Mouse (Mus musculus) forebrain, embryonic 15.5 days (tissue): ENCODE data around the gene Tut1. TPM values are rescaled to one million over a fixed set of nuclear protein-coding genes. Genes with fewer than 3 reads are reported as not detected.

ENCODE experiments used
- ATAC-seq: fragments of 200-750 bp; cut with Nextera tagmentation; replicated peaks from 2 replicates; pipeline ENCODE4 v1.8.0; 2017; ENCODE audit warnings: mild to moderate bottlenecking, moderate TSS enrichment, moderate library complexity
- H3K27ac ChIP-seq: fragments of 300-500 bp; sonication (generic); replicated peaks from 2 replicates; pipeline ENCODE4 v1.5.1; 2015; ENCODE audit warnings: mild to moderate bottlenecking, inconsistent platforms
- H3K27me3 ChIP-seq: fragments of 300-500 bp; sonication (generic); 2 replicates; pipeline ENCODE4 v1.6.1; 2015; ENCODE audit warnings: inconsistent platforms
- H3K36me3 ChIP-seq: fragments of 300-500 bp; sonication (generic); 2 replicates; pipeline ENCODE4 v1.6.1; 2015; ENCODE audit warnings: mild to moderate bottlenecking, inconsistent platforms
- H3K4me1 ChIP-seq: fragments of 300-500 bp; sonication (generic); 2 replicates; pipeline ENCODE4 v1.6.1; 2015; ENCODE audit warnings: inconsistent platforms
- H3K4me2 ChIP-seq: fragments of 300-500 bp; sonication (generic); replicated peaks from 2 replicates; pipeline ENCODE4 v1.6.1; 2015; ENCODE audit warnings: mild to moderate bottlenecking, inconsistent platforms
- H3K4me3 ChIP-seq: fragments of 300-500 bp; sonication (generic); 2 replicates; pipeline ENCODE4 v1.5.1; 2015; ENCODE audit warnings: mild to moderate bottlenecking, inconsistent platforms
- H3K9ac ChIP-seq: fragments of 300-500 bp; sonication (generic); replicated peaks from 2 replicates; pipeline ENCODE4 v1.6.1; 2015; ENCODE audit warnings: mild to moderate bottlenecking, inconsistent platforms
- H3K9me3 ChIP-seq: fragments of 300-500 bp; sonication (generic); 2 replicates; pipeline ENCODE4 v1.6.1; 2016; ENCODE audit warnings: inconsistent platforms
- WGBS: fragments of 180-500 bp; shearing (Covaris S2); methylation state at CpG from one replicate; pipeline ENCODE4 v1.1.7; 2015; ENCODE audit warnings: mixed read lengths; 5-methylcytosine and 5-hydroxymethylcytosine counted together
- polyA plus RNA-seq: library from polyadenylated mRNA; unstranded; fragments of >200 nt; fragmentation: Nextera tagmentation; extraction: Ambion mirVana; gene quantifications from 2 replicates; pipeline ENCODE4 v1.2.1, GENCODE M21; 2015

Gene Tut1
- polyA plus RNA-seq, 1 experiment from 2014 or later: 34.7 TPM

DNA sequence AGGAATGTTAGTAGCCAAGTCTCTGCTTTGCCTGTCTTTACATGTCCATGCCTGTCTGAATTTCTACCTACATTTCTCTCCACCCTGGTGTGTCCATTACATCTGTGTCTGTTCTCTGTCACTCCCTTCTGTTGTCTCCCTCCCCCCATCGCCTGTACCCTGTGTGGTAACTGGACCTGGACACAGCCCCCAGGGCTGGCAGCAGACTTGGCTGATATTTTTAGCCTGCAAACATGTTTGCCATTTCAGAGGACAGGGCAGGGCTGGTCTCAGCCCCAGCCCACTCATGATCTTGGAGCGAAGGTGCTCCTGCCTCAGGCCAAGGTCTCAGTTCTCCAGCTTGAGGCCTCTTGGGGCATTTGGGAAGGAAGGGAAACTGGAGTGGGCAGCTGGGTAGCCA, 34.2 kb downstream of the Tut1 start:
- no peak overlapping the region for H3K4me3 ChIP-seq
- H3K27me3 ChIP-seq: peaks cover 13% of the 10 kb centered on the region
- no peak overlapping the region for H3K27ac ChIP-seq
- no peak for ATAC-seq
- H3K4me2 ChIP-seq: no peak overlapping the region
- H3K36me3 ChIP-seq: no peaks in the 10 kb centered on the region
- H3K9me3 ChIP-seq: no peaks in the 10 kb centered on the region
- no peak overlapping the region for H3K9ac ChIP-seq
- peaks cover 53% of the 10 kb centered on the region for H3K4me1 ChIP-seq
- WGBS: 55% methylated on average over 2 of the region's 2 CpGs

DNA sequence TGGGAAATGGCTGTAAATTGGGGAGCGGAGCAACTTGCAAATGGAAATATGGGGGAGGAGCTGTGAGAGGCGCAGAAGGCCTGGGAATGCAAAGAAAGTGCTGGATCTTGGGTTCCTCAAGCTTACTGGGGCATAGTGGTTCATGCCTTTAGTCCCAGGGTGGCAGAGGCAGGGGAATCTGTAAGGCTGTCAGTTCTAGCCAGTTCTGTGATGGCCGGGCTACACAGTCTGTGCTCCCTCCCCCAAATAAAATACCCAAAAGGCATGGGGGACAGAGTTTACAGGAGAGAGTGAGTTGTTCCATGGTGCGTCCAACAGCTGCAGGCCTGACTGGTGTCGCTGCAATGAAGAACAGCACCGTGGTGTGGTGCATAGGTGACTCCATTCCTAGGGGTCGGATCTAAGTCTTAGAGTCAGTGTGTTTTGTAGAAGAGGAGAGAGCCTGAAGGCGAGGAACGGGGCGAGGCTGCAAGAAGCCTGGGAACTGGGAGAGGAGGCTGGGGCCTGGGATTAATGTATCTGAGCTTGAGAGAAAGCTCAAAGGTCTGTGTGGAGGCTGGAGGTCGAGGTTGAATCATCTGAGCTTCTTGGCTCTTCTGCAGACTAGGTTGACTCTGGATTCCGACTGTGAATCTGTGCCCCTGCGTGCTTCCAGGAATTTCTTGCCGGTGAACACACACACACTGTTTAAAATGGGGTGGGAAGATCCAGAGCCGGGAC, 34.9 kb downstream of the Tut1 start:
- ATAC-seq: no peak
- Histone ChIP-seq H3K4me3 (peak overlapping the region; percentile 47), H3K36me3 (no peaks in the 10 kb centered on the region), H3K9ac (no peak overlapping the region), H3K4me2 (peak overlapping the region; percentile 91), H3K27ac (no peak overlapping the region), H3K4me1 (peaks cover 48% of the 10 kb centered on the region), H3K9me3 (no peaks in the 10 kb centered on the region), H3K27me3 (peaks cover 13% of the 10 kb centered on the region)
- 20% methylated on average over 15 of the region's 15 CpGs for WGBS

DNA sequence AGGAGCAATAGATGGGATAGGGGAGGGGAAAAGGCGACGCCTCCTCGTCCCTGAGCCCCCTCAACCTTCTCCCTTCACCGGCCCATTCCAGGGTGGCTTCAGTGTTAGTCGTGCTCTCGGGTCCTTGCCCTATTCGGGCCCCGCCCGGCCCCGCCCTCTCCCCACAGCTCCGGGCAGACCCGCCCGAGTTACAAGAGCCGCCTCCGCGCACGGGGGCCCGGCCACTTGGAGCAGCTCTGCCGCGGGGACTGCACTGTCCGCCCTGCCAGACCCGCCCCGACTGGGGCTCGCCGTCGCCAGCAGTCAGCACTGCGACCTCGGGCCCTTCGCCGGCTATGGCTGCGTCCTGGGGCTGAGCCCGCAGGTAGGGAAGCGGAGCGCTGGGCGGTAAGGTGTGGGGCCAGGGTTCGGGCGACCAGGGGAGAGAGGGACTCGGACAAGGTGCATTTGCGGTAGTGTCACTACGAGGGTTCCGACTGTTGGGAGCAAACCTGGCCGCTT, 35.5 kb downstream of the Tut1 start, which contains the start of gene Ahnak:
Gene Ahnak, plus strand, starts transcription at position 219 of the 501 bp plus-strand sequence.
- under 1% methylated on average over 42 of the region's 42 CpGs for WGBS
- H3K9ac ChIP-seq: peak within 1 kb of the TSS; percentile 53
- H3K4me2 ChIP-seq: peak within 1 kb of the TSS; percentile 91
- peak within 1 kb of the TSS; percentile 47 for H3K4me3 ChIP-seq
- peaks cover 13% of the 10 kb centered on the region for H3K27me3 ChIP-seq
- no peaks in the 10 kb centered on the region for H3K36me3 ChIP-seq
- ATAC-seq: peak; percentile 21; the same call in 1 of the 2 replicates
- H3K27ac ChIP-seq: no peak within 1 kb of the TSS
- peaks cover 41% of the 10 kb centered on the region for H3K4me1 ChIP-seq
- H3K9me3 ChIP-seq: no peaks in the 10 kb centered on the region

- Histone ChIP-seq H3K4me3 (peak overlapping the region; percentile 47), H3K9ac (peak overlapping the region; percentile 53), H3K4me1 (peaks cover 35% of the 10 kb centered on the region), H3K27me3 (peaks cover 13% of the 10 kb centered on the region), H3K27ac (no peak overlapping the region), H3K9me3 (no peaks in the 10 kb centered on the region), H3K36me3 (no peaks in the 10 kb centered on the region), H3K4me2 (peak overlapping the region; percentile 91)
- ATAC-seq: peak; percentile 54
- WGBS: under 1% methylated on average over 53 of the region's 53 CpGs
Measured at GRCm38 (mm10) chr19:8989567-8990431, 36.2 kb downstream of the Tut1 start.

DNA sequence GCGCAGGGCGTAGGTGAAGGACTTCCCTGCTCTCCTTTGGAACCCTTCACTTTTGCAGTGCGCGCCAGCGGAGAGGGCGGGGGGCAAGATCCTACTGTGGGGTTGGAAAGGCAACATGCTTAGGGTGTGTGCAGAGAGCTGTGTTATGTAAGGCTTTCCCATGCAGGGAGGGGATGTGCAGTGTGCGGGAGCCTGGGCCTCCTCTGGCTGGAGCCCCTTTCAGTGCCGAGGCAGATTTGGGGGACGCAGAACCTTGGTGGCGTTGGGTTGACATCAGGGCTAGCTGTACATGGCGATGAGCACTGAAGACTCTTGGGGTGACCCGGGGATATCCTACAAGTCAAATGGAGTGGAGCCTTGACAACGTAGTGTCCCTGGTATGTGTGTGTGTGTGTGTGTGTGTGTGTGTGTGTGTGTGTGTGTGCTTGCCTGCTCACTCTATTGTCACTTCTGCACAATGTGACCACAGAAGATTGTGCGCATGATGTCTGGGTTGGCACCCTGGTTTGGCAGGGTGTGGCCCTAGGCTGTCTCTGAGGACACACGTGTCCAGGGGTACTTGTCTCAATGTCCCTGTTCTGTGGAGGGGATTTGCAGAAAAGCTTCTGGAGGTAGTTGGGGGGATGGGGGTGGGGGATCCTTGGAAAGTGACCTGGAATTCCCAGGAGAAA, 36.9 kb downstream of the Tut1 start:
- Histone ChIP-seq H3K4me2 (peak overlapping the region; percentile 91), H3K36me3 (no peaks in the 10 kb centered on the region), H3K4me3 (peak overlapping the region; percentile 47), H3K27ac (no peak overlapping the region), H3K9me3 (no peaks in the 10 kb centered on the region), H3K27me3 (peaks cover 13% of the 10 kb centered on the region), H3K9ac (no peak overlapping the region), H3K4me1 (peaks cover 28% of the 10 kb centered on the region)
- peak; percentile 49 for ATAC-seq
- WGBS: 17% methylated on average over 15 of the region's 15 CpGs

DNA sequence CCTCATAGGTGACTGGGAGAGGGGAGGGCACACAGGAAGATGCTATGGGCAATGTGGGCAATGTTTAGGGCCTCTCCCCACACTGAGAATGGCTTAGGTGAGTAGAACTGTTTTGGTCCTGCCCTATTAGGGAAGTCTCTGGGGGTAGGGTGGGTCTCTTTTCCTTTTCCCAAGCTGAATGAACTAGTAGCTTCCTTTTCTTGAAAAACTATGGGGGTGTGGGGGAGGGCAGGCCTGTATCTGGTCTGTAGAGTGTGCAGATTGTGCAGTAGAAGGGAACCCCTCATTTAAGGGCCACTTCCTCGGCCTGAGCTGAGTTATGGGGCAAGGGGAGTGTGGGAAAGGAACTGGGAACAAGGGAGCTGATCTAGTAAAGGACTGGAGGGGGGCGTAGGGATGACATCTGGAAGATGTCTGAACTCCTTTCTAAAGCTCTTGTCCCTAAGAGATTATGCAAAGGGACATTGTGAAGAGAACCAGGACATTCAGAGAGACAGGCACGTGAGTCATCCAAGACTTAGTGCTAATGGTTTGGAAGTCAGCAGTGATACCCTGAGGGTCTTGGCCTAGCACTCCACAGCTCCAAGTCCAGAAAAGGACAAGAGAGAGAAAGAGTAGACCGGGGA, 37.7 kb downstream of the Tut1 start:
- peaks cover 13% of the 10 kb centered on the region for H3K27me3 ChIP-seq
- H3K27ac ChIP-seq: no peak overlapping the region
- ATAC-seq: no peak
- no peaks in the 10 kb centered on the region for H3K9me3 ChIP-seq
- H3K4me1 ChIP-seq: peaks cover 28% of the 10 kb centered on the region
- no peak overlapping the region for H3K9ac ChIP-seq
- no peaks in the 10 kb centered on the region for H3K36me3 ChIP-seq
- 80% methylated on average over 4 of the region's 4 CpGs for WGBS
- H3K4me3 ChIP-seq: no peak overlapping the region
- H3K4me2 ChIP-seq: no peak overlapping the region

- H3K9ac ChIP-seq: no peak overlapping the region
- 82% methylated on average over 13 of the region's 13 CpGs for WGBS
- no peak for ATAC-seq
- peaks cover 28% of the 10 kb centered on the region for H3K4me1 ChIP-seq
- H3K36me3 ChIP-seq: no peaks in the 10 kb centered on the region
- peaks cover 13% of the 10 kb centered on the region for H3K27me3 ChIP-seq
- no peak overlapping the region for H3K4me2 ChIP-seq
- no peaks in the 10 kb centered on the region for H3K9me3 ChIP-seq
- no peak overlapping the region for H3K27ac ChIP-seq
- no peak overlapping the region for H3K4me3 ChIP-seq
Measured at GRCm38 (mm10) chr19:8991871-8992735, 38.5 kb downstream of the Tut1 start.

GRCm38 (mm10) chr19:8992769-8993624, 39.4 kb downstream of the Tut1 start:
- Histone ChIP-seq H3K4me3 (no peak overlapping the region), H3K27ac (no peak overlapping the region), H3K36me3 (no peaks in the 10 kb centered on the region), H3K4me1 (peaks cover 34% of the 10 kb centered on the region), H3K4me2 (no peak overlapping the region), H3K27me3 (peaks cover 10% of the 10 kb centered on the region), H3K9me3 (no peaks in the 10 kb centered on the region), H3K9ac (no peak overlapping the region)
- no peak for ATAC-seq
- WGBS: 37% methylated on average over 12 of the region's 12 CpGs

DNA sequence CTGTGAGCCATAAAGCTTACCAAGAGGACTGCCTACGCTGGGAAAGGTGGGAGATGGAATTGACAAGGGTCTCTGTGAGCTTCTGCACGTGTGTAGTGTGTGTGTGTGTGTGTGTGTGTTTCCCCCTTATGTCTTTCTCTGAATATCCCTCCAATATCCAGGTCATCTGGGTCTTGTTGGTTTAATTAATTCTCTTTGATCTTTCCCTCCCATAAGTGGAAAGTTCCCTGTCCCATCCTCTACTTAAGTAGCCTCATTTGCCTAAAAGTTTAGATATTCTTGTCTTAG, 39.9 kb downstream of the Tut1 start:
- H3K4me3 ChIP-seq: no peak overlapping the region
- no peaks in the 10 kb centered on the region for H3K9me3 ChIP-seq
- no peak overlapping the region for H3K27ac ChIP-seq
- H3K27me3 ChIP-seq: peaks cover 7% of the 10 kb centered on the region
- H3K4me1 ChIP-seq: peaks cover 33% of the 10 kb centered on the region
- no peaks in the 10 kb centered on the region for H3K36me3 ChIP-seq
- no peak overlapping the region for H3K4me2 ChIP-seq
- H3K9ac ChIP-seq: no peak overlapping the region
- 54% methylated on average over 2 of the region's 2 CpGs for whole genome bisulfite sequencing
- no peak for ATAC-seq

- Histone ChIP-seq H3K4me2 (no peak overlapping the region), H3K27me3 (no peaks in the 10 kb centered on the region; the same call in 1 of the 2 replicates), H3K9me3 (no peaks in the 10 kb centered on the region), H3K4me1 (peaks cover 18% of the 10 kb centered on the region), H3K36me3 (no peaks in the 10 kb centered on the region), H3K4me3 (no peak overlapping the region), H3K9ac (no peak overlapping the region), H3K27ac (no peak overlapping the region)
- 83% methylated on average over 10 of the region's 10 CpGs for WGBS
- no peak for ATAC-seq
Measured at GRCm38 (mm10) chr19:8994813-8995607, 41.4 kb downstream of the Tut1 start.
